Mouse (Mus musculus) cerebellum, adult 2 months (tissue): ENCODE data around the gene Borcs6.

Experiments
- CTCF ChIP-seq: fragments of 200-500 bp; IDR thresholded peaks from 2 replicates; pipeline ENCODE4 v1.5.1; 2011; ENCODE audit warnings: low read depth, mild to moderate bottlenecking, control low read depth, low read length, moderate library complexity, borderline replicate concordance; ENCODE audit not compliant: insufficient read depth
- POLR2A ChIP-seq: fragments of 200-500 bp; IDR thresholded peaks from 2 replicates; pipeline ENCODE4 v1.6.1; 2011; ENCODE audit warnings: low read length, control low read depth, borderline replicate concordance; ENCODE audit not compliant: insufficient read depth

GRCm38 (mm10) chr11:69028805-69029204, 30.7 kb upstream of the Borcs6 start:
- TF ChIP-seq POLR2A = no peak
- peak; percentile 46 for TF ChIP-seq CTCF
